Mouse (Mus musculus) heart, adult 18-20 months (tissue): ENCODE data around the gene Banf2. TPM values are rescaled to one million over a fixed set of nuclear protein-coding genes. Genes with fewer than 3 reads are reported as not detected.
A peak's percentile ranks its signal among the peaks of the same experiment; 100 is the strongest.

Experiments used
- DNase-seq, 2 experiments: peaks; one replicate each; pipeline ENCODE4 v3.0.0; 2021 to 2022; ENCODE audit warnings: mixed read lengths in 1 of 2
- long read RNA-seq, 2 experiments: library from polyadenylated mRNA; stranded (forward); transcript quantifications; one replicate each; pipeline ENCODE4 v2.0.0; 2021
- total RNA-seq, 2 experiments: library from RNA; stranded (reverse); gene quantifications; 2 replicates each; pipeline ENCODE4 v1.2.3; 2021

The Banf2 gene
- total RNA-seq = not detected
- long read RNA-seq, experiment 1 = 0 reads
- long read RNA-seq, experiment 2 = 0 reads

DNA sequence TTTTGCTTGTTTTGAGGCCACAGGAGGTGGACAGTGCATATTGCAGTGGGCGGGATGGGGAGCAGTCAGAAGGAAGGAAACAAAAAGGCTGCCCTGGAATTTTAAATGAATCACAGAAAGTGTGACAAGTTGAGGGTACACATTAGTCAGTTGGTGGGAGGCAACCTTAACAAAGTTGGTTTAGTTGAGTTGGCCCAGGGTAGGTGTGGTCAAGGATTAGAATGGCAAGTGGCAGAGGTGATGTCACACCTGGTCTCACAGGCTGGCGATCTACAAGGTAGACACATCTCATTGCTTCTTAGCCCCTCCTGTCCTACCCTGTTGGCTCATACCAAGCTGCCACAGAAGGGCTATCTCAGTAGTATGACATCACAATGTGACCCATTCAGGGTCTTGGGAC, at the start of gene Banf2:
Banf2 (plus strand) TSS at position 396 of the 400 bp plus-strand sequence.
- DNase-seq = no peak

DNA sequence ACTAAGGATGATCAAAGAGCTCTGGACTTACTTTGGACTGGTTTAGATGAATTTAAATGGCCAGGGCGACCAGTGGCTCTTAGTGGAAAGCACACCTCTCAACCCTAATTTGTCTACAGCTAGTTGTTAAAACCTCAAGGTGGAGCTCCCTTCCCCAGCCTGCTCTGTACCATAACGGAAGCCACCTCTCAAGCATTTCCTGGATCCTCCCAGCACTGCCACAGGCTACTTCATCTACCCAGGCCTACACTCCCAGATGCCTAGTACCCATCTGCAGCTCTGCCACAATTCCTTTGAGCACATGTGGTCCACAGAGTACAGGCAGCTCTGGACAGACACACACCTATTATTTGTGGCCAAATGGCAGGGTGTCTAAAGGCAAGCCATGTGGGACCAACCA, 49.4 kb upstream of the Banf2 start:
- DNase-seq = no peak

DNA sequence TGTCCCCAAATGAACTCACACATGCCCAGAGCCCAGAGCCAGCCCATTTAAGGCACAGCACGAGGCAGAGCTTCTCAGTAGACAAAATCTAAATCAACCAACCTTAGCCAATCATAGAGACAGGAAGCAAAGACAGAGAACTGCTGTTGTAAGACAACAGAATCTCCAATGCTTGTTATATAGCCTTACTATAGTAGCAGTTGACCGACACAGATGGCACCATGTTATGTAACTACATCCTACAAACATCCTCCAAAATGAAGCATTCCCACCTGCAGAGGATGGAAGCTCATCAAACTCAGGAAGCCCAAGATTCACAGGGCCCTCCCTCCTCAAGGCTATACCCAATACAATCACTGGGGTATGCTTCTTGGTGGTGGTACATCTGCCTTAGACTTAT, 45.4 kb upstream of the Banf2 start:
- no peak for DNase-seq

DNA sequence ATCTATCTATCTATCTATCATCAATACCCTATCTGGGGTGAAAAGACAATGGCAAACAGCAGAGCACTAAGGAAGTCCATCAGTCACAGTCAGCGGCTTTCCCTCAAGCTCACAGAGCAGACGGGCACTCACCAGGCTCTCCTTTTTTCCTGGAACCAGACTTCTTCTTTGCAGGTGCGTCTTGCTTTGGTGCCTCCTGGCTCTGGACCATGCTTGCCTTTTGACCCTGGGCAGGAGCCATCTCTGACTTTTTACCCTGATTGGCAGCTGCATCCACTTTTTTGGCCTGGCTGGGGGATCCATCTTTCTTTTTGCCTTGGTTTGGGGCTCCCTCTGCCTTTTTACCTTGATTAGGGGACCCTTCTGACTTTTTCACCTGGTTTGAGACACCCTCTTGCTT, 44.8 kb upstream of the Banf2 start:
- DNase-seq = no peak

DNA sequence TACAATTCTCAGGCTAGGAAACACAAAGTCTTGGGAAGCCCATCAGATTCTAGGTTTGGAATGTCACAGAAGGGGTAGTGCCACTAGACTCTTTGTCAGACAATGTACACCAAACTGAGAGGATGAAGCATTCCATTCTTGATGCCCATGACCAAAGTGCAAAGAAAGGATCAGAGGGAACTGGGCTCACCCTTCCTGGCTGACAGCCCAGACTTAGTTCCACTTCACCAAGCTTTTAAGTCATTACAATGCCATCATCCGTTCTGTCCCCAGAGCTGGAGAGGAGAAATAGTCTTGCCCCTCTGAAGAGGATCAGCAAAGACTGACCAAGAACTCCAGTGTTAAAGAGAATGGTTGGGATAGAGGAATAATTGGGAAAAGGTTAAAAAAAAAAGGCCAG, 41.9 kb upstream of the Banf2 start:
- DNase-seq = peak; percentile 48 to 53

DNA sequence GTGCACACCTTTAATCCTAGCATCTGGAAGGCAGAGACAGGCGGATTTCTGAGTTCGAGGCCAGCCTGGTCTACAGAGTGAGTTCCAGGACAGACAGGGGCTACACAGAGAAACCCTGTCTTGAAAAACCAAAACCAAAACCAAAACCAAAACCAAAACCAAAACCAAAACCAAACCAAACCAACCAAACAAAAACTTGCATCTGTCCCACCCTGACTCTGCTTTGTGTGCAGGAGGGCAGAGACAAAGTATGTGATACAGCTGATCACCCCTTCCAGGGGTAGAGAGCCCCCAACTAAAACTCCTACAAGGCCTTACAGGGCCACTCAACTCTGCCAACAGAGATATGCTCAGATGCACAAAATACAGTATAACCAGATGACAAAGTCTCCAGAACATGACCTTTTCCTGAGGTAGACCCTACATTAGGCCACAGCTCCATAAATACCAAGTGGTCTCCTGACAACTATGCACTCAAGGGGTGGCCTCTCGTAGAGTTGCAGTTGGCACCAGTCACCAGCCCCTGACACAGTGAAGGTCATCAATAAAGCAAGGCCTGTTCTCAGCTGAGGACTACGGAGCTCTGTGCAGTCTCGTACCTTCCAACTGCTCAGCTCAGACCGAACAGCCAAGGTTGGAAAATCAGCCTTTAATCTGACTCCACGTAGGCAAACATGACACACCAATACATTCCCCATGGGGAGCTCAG, 40.7 kb upstream of the Banf2 start:
- DNase-seq = no peak

DNA sequence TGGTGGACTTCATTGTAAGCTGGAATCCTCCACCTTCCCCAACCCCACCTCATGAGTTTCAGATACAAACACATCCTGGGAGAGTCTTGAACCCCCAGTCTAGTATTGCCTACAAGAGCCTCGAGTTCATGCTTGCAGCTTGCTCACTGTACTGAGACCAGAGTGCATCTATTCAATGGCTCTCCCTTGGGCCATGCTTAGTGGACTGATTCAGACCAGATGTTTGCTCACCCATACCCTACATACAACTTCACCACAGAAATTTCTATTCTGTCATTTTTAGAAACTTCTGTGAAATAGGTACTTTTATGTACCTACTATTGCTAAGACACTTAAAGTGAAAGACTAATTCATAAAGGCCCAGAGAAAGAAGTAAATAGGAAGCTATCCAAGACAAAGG, 39.9 kb upstream of the Banf2 start:
- no peak for DNase-seq

DNA sequence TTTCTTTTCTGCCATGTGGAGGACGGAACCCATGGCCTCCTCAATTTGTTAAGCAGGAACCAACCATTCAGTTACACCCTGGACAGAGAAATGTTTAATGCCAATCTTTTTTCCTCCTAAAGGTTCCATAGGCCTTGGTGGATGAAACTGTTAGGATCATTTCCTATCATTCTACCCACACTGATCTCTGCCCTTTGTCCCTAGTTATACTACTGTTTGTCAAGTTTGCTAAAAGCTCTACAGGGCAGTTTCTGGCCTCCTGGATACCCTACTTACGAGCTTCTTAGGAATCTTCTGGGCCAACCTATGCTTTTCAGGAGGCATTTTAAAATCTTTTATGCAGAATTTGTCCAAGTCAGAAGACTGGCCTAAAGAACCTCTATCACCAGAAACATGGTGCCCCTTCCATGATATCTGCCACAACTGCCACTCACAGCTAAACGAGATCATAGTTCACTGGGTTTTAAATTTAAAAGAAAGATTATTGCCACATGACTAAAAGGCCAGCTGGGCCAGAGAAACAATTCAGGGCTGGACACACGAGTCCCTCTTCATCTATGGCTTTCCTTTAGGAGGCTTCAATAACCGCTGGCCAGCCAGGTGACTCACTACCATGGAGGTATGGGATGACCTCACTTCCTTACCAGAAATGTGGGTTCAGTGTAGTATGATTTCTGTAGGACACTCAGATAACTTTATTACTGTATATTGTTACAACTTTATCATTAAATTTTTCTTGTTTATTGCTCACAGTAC, 30.5 kb upstream of the Banf2 start:
- no peak for DNase-seq

DNA sequence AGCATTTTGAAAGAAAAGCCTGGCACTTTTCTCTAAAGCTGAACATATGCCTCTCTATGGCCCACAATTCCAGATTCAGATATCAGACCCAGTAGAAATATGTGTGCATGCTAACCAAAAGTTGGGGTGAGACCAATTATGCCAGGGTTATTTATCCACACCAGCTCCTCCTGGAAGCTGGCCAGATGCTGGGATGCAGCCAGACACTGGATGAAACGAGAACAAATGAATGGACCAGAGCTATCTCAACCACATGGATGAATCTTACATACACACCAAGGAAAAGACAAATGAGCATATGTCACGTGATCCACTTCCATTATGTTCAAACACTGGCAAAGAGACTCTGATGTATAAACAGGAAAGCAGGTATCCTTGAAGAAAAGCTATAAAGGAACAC, 29.3 kb upstream of the Banf2 start:
- DNase-seq = peak; percentile 40 to 69

DNA sequence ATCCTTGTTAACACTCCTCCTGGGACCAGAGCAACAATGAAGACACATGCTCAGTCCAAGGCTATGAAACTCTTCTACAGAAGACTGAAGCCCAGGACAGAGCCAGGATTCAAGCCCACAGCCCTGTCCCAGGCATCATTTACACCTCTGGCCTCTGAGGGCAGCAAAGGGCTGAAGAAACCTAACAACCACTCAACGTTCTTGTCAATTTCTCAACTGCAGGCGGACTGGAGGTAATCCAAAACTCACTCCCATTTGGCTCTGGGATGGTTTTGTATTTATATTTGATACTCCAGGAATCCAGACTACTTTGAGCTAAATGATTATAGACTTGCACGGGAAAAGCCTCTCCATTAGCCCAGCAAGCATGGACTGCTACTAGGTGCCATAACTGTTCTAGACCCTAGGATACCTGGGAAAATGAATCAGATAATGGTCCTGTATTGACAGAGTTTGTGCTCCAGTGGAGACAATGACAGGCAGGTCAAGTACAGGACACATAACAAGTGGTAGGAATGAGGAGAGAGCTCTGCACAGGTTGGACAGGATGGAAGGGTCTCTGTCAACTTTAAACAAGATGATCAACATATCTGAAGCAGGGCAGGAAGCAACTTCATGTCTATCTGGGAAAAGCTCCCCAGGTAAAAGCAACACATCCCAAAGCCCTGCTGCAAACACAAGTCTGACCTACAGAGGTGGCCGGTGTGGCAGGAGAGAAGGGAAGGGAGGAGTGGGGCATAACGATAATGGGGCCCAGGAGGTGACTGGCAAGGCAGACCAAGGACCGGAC, 27.5 kb upstream of the Banf2 start:
- peak; percentile 70 to 71 for DNase-seq

DNA sequence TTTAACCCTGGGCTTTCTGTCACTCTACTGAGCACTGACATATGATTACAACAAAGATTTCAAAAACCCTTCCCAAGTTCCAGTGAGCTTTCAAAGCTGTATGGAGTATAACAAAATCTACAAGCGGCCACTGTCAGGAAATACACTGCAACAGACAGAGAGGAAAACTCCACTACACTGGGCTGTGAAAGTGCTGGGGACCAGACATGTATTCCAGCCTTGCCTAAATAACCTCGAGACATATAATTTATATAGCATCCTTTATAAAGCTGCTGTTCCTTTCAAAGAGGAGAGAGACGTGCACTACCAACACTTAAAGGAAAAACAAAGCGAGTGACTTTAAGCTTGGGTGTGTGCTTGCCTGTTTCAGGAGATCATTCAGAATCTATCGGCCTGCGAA, 26.2 kb upstream of the Banf2 start:
- DNase-seq = no peak

DNA sequence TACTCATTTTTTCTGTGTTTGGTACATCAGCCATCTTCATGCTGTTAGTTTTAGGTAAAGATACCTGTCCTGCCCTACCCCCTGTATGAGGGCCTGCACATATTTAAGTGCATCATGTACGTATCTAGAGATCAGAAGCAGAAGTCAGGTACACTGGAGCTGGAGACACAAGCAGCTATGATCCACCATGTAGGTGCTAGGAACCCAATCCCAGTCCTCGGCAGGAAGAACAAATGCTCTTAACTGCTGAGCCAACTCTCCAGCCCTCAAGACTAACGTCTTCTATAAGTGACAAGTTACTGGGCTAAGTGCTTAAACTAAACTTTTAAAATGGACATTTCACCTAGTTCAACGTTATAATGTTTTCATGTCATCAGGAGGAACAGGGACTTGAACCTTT, 25.6 kb upstream of the Banf2 start:
- DNase-seq = no peak

DNA sequence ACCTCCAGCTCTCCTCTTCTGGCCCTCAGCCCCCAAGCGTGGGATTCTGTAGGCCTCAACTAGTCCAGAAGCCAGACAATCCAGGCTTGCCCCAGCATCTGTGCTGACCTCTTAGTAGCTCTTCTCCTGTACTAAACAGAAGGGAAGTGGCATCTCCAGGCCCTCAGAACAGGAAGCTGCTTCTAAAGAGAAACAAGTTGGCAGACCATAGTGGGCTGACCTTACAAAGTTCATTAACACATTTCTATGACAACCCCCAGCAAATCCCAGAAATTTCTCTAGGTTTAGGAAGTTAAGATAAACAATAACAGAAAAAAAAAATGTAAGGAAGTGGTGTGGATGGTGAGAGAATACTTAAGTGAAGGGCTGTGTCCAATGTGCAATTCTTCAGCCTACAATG, 23.8 kb upstream of the Banf2 start:
- DNase-seq = peak in 1 of 2 experiments; percentile 21

DNA sequence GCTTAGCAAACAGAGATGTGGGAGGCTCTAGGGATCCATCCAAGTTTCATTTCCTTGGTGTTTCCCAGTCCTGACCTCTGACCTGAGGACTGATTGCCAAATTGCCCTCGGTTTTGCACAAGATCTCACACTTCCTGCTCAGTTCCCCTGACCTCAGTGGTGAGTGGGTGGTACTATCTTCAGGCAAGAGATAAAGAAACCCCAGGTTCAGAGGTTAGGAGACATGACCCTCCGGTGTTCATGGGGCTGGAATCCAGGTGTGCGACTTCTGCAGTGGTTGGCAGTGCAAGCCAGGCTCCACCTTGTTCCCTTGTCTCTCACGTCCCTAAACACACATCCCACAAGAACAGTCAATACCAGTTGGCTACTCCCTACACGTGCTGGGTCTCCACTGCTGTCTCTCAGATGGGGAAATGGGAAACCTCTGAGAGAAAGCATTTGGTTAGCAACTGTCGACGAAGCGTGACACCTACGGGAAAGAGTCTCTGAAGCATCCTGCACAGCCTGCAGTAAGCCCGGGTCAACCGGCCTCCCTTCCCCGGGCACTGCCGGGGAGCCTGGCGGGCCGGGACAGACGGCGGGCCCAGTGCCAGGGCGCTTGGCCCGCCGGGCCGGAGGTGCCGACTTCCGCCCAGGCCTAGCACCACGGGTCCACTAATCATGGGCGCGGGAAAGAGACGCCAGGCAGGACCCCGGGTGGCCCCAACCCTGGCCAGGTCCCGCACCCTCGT, 23.1 kb upstream of the Banf2 start:
- peak; percentile 79 to 85 for DNase-seq

DNA sequence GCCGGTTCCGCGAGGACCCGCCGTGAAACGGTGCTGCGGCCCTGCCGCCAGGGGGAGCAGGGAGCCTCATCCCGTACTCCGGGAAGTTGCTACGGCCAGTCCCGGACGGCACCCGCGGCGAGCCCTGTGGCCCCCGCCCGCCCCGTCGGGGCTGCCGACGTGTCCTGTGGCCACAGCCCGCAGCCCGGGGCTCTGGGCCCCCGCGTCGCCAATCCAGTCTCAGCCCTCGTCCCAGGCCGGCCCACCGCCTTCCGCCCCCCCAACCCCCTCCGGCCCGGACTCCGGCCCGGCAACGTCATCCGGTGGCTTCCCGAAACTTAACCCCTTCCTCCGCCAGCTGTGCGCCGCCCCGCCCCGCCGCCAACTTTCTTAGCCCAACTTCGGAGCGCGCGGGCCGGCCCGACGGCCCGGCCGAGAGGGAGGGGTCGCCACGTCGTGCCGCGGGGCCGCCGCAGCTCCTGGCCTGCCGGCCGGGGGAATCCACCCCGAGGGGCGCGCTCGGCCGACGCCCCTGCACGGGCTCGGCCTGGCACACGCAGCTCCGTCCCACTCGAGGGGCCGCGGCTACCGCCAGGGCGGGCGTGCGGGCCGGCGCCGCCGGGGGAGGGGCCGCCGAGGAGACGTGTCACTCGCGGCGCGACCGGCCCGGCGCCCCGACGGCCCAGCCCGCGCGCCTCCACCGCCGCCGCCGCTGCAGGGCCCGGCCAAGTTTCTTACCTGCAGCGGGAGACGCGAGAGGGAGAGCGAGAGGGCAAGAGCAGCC, 22.4 kb upstream of the Banf2 start:
- DNase-seq = peak; percentile 88 to 90

DNA sequence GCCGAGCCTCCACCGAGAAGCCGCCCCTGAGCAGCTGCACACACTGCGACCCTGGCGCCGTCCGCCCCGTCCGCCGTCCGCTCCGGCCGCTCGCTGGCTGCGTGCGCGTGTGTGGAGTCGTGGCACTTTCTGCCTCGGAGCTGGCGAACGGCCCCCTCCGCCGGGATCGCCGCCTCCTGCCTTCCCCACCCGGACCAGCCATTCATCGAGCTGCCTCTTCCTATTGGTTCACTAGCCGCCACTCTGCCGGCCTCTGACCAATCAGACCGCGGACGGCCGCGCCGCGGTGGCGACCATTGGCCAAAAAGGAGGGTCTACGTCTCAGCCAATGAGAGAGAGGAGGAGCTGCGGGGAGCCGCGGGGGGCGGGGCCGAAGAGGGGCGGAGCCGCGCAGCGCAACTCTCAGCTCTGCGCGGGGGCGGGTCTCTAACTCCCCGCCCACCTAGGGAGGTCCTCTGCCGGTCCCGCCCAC, 21.7 kb upstream of the Banf2 start, which contains the start of gene Rrbp1:
Rrbp1 (minus strand) TSS at position 184 of the 472 bp plus-strand sequence.
- peak; percentile 99 for DNase-seq

DNA sequence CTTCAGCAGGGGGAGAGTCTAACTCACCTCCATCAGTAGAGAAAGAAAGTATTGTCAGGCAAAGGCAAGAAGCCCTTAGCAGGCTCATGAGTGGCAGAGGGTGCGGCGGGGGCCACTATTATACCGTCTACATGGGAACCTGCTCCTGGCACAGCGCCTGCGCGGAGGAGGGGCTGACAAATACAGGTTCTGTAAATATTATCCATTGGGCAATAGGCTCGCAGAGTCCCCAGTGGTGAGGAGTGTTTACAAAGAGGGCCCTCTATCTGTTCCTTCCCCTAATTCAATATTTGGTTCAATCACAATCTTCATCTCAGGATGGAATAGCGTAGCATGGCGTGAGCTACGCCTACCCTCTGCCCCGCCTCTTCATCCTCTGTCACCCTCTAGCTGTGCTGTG, 18.8 kb upstream of the Banf2 start:
- DNase-seq = no peak

DNA sequence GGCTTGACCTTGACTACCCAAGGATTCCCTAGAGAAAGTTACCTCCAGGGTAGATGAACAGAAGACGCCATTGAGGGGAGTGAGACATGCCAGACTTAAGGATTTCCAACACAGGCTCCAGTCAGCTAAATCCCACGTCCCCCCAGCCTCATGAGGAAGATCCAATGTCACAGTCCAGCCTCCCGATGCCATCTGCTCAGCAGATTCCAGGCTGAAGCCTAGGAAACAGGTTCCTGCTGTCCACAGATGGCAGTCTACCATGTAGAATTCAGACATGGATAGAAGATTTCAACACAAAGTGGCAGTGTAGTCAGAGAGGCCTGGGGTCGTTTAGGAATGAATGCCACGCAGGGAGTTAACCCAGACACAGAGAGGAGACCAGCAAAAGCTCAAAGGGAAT, 18.4 kb upstream of the Banf2 start:
- DNase-seq = no peak

DNA sequence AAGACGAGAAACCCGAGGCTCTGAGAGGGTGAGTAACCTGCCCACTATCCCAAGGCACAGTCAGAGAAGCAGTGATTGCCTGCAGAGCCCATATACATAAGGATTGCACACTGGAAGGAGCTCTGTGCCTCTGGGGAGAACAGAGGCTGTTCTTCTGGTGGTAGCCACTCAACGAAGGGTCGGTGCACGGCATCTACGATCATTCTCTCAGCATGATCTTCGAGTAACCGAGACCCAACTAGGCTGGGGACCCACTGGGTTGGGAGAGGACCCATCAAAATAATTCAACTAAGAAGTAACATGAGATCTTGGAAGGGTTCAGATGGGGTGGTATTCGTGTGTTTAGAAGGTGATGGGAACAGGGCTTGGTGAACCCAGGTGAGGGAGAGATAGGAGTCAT, 17.0 kb upstream of the Banf2 start:
- DNase-seq = no peak

DNA sequence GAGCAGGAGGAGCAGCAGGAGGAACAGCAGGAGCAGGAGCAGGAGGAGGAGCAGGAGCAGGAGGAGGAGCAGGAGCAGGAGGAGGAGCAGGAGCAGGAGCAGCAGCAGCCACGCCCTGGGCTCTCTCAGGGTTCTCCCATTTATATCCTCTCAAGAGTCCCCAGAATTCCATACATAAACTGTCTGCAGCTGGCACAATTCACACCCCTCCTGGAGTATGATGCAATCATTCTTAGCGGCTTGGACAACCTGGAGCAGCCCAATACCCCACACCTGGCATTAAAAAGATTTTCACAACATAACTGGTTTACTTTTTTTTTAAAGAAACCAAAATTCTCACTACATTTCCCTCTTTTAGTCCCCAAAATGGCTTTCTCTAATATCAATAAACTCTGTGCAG, 12.9 kb upstream of the Banf2 start:
- DNase-seq = no peak

DNA sequence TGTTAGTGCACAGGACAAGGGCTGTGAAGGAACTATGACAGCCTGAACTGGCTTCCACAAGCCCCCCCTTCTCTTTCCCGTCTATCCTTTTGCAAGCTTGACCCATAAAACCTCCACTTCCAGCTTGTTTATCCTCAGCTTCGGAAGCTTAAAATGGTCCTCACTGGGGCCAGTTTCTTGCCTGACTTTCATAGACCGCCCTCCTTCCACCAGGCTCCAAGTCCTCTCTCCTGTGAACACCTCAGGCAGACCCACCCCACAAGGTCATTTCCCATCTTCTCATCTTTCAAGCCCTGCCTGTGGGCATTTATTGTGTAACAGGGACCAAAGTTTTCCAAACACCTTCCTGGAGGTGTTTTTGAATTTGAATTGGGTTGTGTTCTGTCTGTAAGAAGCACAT, 10.4 kb upstream of the Banf2 start:
- DNase-seq = no peak
